ENCODE assay signal across 27 mouse cellular contexts in genomic region chr19:56760306-56760940, GRCm38 (mm10). TPM values are rescaled to one million over a fixed set of nuclear protein-coding genes. Genes with fewer than 3 reads are reported as not detected.
DNase-seq lines count a peak whose midpoint lies in the region; ATAC-seq and TF ChIP-seq lines count a peak whose summit lies in the region.
"Had no signal": no experiment of that assay in that cellular context is flagged by ENCODE, and none has a peak within 500 bp of the region (broad histone marks: within the 10 kb centered on the region; RNA-seq: fewer than 3 reads in every experiment).

No protein-coding gene starts in this region.

- no peak overlapping the region for H3K4me2 ChIP-seq in heart, postnatal 0 days (ENCODE audit: low read depth, low read length)
- H3K4me2 ChIP-seq: intestine, embryonic 15.5 days; liver, embryonic 15.5 days; lung, embryonic 15.5 days; stomach, embryonic 15.5 days had no signal

- H3K9ac ChIP-seq in heart, postnatal 0 days (replicated peaks; ENCODE audit: low read depth, low read length): no peak overlapping the region
- H3K9ac ChIP-seq: intestine, embryonic 15.5 days; liver, embryonic 15.5 days; lung, embryonic 15.5 days; stomach, embryonic 15.5 days had no signal

- no peak for TF ChIP-seq EP300 in heart, postnatal 0 days (IDR thresholded peaks at IDR 0.05; ENCODE audit: low read depth)

- no peaks in the 10 kb centered on the region for H3K36me3 ChIP-seq in heart, postnatal 0 days (replicated peaks; ENCODE audit: control insufficient read depth, insufficient read depth, low read length)
- H3K36me3 ChIP-seq: hindbrain, embryonic 10.5 days; intestine, embryonic 15.5 days; limb, embryonic 10.5 days; liver, embryonic 15.5 days; lung, embryonic 15.5 days; stomach, embryonic 15.5 days had no signal

- ATAC-seq in heart, postnatal 0 days (ENCODE audit: insufficient read depth, low read depth): no peak
- ATAC-seq: forebrain, embryonic 14.5 days; hindbrain, embryonic 16.5 days; intestine, embryonic 15.5 days; midbrain, embryonic 16.5 days had no signal

- H3K4me1 ChIP-seq in heart, postnatal 0 days (ENCODE audit: control insufficient read depth, insufficient read depth): peaks cover 43% of the 10 kb centered on the region
- H3K4me1 ChIP-seq: hindbrain, embryonic 10.5 days; intestine, embryonic 15.5 days; limb, embryonic 10.5 days; liver, embryonic 15.5 days; lung, embryonic 15.5 days; stomach, embryonic 15.5 days had no signal

- H3K9me3 ChIP-seq in heart, postnatal 0 days (replicated peaks; ENCODE audit: control insufficient read depth, low read length): no peaks in the 10 kb centered on the region
- H3K9me3 ChIP-seq: hindbrain, embryonic 10.5 days; intestine, embryonic 15.5 days; limb, embryonic 10.5 days; liver, embryonic 15.5 days; lung, embryonic 15.5 days; stomach, embryonic 15.5 days had no signal

- 57% methylated on average over 8 of the region's 8 CpGs for WGBS in heart, postnatal 0 days

- intact Hi-C loops in heart, postnatal 25 days (cut with DNase I): no loop called here

- no peak overlapping the region for H3K4me3 ChIP-seq in heart, postnatal 0 days (ENCODE audit: low read depth, low read length)
- H3K4me3 ChIP-seq: hindbrain, embryonic 10.5 days; intestine, embryonic 15.5 days; layer of hippocampus, adult 2 months; limb, embryonic 10.5 days; liver, embryonic 15.5 days; lung, embryonic 15.5 days; stomach, embryonic 15.5 days had no signal

- TF ChIP-seq CTCF in heart, postnatal 0 days (IDR thresholded peaks at IDR 0.05; ENCODE audit: low read depth): no peak

- DNase-seq in cerebellum, adult 9-11 months: peak; percentile 17
- DNase-seq in cerebellum, postnatal 4 days (ENCODE audit: low spot score in 2 of 2): no peak
- no peak for DNase-seq in heart, postnatal 0 days (ENCODE audit: low spot score)
- DNase-seq in heart, postnatal 25 days (ENCODE audit: low spot score): no peak
- peak; percentile 64 for DNase-seq in adrenal gland, postnatal 10 days
- no peak for DNase-seq in kidney, postnatal 25 days
- DNase-seq in thymus, adult 18-20 months: no peak
- DNase-seq: cerebellum, postnatal 36 days; gastrocnemius, postnatal 25 days; kidney, adult 9 months; kidney, postnatal 14 days; liver; lung, postnatal 4 days; right cerebral cortex, postnatal 4 days; thymus, adult 2 months; thymus, postnatal 4 days had no signal

- H3K27me3 ChIP-seq in heart, postnatal 0 days (ENCODE audit: control insufficient read depth, insufficient read depth, low read length): no peaks in the 10 kb centered on the region
- H3K27me3 ChIP-seq: intestine, embryonic 15.5 days; liver, embryonic 15.5 days; lung, embryonic 15.5 days; stomach, embryonic 15.5 days had no signal

- H3K27ac ChIP-seq in heart, postnatal 0 days (ENCODE audit: low read depth): peak overlapping the region; percentile 82
- H3K27ac ChIP-seq: hindbrain, embryonic 10.5 days; intestine, embryonic 15.5 days; layer of hippocampus, adult 2 months; limb, embryonic 10.5 days; liver, embryonic 15.5 days; lung, embryonic 15.5 days; stomach, embryonic 15.5 days had no signal

RNA-seq across cellular contexts. Expression of gene Adrb1, which starts 38.4 kb away (rescaled TPM):
- total RNA-seq in heart, postnatal 0 days (2014; rRNA removed; ENCODE audit: low replicate concordance): 30.2 and 31.3 TPM in 2 replicates
- polyA plus RNA-seq in heart, postnatal 0 days (2015; fragmentation: Nextera tagmentation; extraction: Ambion mirVana): 10.9 and 11.7 TPM in 2 replicates
- total RNA-seq in heart, postnatal 25 days (2021): 10 to 100 TPM; 24.3 to 30.9 TPM
- 1 to 10 TPM; 7.2 to 7.4 TPM for total RNA-seq in adrenal gland, postnatal 10 days (2021)
- total RNA-seq: megakaryocyte-erythroid progenitor cell, adult 5-6 weeks had no signal

Comparison
In these comparisons a context has a peak if more than half of its experiments do, and no peak if none do; other contexts are left out.
1. DNase-seq: peak in cerebellum, adult 9-11 months (single experiment) and adrenal gland, postnatal 10 days (single experiment); none in cerebellum, postnatal 4 days (0 of 2), heart, postnatal 0 days (single experiment), heart, postnatal 25 days (single experiment), kidney, postnatal 25 days (0 of 2) and thymus, adult 18-20 months (0 of 2).